Mouse (Mus musculus) cerebellum, postnatal 25 days (tissue): ENCODE measurements at regions not wholly inside any gene's neighbourhood (a gene's known extent, or its start where the extent isn't known, plus 50 kb on each side); places are given as distances from the start of the nearest gene placed in this dataset.

Source experiments
- DNase-seq, 2 experiments: peaks; one replicate each; pipeline ENCODE4 v3.0.0; 2021; ENCODE audit warnings: mixed read lengths in 2 of 2

DNA sequence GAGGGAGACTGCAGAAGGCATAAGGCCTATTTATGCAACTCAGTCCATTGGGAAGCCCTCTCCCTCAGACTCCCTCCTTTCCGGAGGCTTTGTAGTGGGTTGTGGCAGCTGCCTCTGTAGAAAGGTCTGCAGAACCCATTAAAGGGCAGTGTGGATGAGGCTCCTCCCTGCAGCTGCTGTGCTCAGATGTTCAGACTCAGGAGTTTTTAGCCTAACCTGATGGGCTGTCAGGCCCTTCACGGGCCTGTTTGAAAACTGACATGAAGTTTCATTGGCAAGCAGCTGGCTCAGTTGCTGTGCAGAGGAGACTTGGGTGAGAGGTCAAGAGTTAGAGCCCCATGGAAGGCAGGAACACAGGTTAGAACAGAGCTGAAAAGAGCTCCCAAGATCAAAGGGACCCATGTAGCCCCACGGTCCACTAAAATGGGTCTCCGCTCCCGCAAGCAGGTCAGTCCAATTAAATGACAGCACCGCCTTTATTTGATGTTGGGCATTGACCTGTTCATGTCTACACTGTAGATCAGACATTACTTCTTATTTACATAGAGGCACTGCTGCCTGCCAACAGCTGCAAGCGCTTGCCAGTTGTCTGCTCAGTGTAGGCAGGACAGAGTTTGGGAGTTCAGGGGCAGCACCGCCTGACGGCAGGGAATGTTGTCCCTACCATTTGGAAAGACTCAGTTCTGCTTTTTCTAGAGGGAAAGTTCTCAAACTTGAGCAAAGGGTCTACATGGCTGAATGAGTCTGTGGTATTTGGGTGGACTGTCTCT lies 53.8 kb upstream of the Usp46 start:
- no peak for DNase-seq

DNA sequence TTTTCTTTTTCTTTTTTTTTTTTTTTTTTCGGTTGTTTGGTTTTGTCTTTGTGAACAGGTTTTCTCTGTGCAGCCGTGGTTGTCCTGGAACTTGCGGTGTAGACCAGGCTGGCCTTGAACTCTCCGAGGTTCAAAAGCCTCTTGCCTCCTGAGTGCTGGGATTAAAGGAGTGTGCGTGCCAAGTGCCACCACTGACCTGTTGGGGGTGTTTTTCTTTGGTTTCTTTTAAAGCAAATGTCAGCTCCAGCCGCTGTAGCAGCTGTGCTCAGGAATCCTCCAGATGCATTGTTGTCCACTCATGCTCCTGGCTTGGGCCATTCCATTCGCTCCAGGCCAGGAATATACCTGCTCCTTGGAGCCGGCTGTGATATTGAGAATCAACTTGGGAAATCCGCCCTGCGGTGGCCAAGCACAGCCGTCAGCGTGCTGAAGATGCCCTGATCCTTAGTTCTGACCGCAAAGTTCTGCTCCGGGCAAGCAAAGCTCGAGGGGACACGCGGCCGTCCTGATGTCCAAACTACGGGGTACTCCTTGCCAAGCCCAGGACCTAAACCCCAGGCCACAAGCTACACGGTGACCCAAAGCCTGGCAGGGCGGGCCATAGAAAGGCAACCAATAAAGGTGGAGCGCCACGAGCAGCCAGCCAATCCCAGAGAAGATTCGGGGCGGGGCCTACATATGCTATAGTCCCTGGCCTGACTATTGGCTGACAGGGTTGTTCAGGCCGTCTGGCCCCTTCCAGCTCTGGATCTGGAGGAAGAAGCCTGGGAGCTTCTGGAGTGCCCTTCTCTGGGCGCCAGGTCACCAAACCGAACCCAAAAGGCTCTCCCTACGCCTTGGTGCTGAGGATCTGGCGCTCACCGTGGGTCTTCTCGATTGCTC lies 58.0 kb upstream of the Usp46 start:
- peak; percentile 58 to 77 for DNase-seq

DNA sequence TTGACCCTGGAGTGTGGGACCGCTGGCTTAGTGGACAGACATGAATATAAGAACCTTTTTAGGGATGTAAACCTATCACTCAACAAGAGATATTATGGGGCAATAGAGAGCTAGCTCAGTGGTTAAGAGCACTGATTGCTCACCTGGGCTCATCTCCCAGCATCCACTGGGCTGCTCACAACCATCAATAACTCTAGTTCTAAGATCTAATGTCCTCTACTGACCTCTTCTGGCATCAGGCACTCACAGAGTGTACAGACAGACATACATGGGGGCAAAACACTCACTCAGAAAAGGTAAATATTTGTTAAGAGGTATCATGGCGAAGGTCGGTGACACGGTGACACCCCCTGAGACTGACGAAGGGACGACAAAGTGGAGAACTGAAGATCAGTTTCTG lies 59.3 kb upstream of the Usp46 start:
- no peak for DNase-seq

DNA sequence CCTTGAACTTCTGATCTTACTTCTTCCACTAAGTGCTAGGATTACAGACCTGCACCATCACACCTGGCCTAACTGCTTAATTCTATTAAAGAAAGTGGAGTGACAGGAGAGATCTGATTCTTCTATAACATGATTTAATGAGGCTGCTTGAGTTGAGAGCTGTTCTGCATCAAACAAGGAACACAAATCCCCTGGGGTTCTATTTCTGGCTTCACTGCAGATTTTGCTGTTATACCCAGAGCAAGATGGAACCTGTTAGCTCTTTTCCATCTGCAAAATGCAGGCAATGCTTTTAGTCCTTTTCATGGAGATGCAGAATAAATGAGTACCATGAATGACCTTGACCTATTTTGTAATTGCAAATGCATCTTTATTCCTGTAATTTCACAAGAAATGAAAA lies 61.4 kb upstream of the Usp46 start:
- no peak for DNase-seq

DNA sequence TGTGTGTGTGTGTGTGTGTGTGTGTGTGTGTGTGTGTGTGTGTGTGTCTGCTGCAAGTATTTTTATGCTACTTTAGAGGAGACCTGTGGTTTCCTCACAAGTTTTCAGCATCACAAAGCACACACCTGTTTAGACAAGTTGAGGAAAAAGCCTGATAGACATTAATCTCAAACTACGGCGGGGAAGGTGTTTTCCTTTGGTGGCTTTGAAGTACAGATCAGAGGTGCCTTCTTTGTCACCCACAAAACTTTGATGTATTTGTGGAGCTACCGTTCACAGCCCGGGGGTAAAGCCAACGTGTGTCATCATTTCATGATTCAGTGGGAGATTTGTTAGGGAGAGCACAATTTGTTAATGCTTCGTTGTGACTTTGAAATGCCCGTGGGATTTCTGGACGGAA lies 62.4 kb upstream of the Rasl11b start:
- DNase-seq, result no peak

DNA sequence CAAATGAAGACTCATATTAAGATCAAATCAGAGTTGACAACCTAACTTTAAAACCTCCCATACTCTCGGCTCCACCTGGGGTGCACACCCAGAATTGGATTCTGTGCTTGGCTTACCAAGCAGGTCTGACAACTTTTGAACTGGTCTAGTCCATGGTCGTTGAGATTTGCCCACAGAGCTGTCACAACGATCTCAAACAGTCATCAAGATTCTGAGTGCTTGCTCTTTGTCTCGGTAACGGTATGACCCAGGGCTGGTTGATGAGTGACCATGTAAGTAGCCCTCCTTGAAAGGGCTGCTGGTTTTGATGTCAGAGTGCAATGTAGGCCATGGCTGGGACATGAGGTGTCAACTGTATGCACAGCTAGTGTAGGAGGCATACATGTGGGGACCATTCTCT lies 58.7 kb upstream of the Rasl11b start:
- DNase-seq, result no peak

DNA sequence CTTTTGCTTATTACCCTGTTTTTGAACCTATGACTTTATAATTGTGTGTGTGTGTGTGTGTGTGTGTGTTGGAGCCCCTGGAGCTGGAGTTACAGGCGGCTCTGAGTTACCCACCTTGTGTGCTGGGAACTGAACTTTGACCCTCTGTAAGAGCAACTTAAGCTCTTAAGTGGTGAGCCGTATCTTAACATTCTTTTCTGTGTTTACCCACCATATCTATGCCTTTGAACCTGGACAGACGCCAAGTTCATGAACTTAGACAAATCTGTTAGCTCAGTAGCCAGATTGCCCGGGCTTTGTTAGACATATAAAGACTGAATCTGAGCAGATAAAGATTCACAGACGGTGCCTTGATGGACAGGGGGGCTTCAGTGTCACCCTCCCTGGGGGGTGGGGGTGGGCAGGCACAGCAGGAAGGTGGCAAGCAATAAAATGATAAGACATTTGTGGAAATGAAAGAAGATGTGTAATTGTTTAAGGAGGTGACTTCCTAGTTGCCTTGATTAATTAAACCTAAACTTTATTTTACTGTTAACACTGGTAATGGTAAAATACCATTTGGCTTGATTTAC lies 58.1 kb upstream of the Rasl11b start:
- no peak for DNase-seq

DNA sequence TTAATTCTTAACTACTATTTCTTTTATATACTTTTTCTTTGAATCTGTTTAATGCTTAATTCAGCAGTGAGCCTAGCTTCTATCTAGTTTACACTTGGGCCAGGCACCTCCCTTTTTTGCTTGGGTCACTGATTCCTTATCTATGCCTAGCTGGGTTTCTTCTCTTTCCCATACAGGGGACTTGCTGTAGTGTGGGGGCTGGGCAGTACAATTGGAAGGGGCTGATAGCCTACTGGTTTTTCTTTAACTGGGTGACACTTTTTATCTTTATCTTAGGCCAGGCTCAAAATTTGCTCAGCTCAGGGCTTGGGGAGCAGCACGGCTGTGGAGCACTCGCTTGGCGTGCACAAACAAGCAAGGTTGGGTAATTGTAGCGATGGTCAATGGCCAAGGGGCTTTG lies 51.1 kb upstream of the Rasl11b start:
- DNase-seq, result no peak

DNA sequence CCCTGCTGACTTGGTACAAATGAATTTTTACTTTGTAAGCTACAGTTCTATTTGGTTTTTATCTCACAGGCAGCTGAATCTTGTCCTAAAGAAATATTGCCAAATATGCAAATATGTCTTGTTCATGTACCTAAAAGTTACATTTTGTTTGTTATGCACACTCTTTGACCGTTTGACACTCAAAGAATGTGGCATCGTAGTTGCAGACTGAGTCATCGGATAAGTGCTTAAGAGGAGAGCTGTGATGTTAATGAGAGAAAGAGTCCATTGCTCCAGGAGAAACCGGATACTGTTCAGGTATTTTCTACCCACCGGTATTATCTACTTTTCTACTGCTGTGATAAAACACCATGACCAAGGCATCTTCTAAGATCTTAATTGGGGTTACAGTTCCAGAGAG lies 50.3 kb upstream of the Rasl11b start:
- DNase-seq, result no peak
